Mouse (Mus musculus): ENCODE results near the gene Prrx1.

GRCm38 (mm10) chr1:163313101-163313773, at the start of gene Prrx1:
- TF ChIP-seq CTCF (IDR thresholded peaks at IDR 0.05; ENCODE audit: low read depth) (peak; percentile 35), EP300 (optimal IDR thresholded peaks at IDR 0.05) (no peak)

Data from stomach, postnatal 0 days (tissue).